Mouse (Mus musculus) heart, embryonic 12.5 days (tissue): ENCODE measurements around the gene Rubcn. TPM values are rescaled to one million over a fixed set of nuclear protein-coding genes. Genes with fewer than 3 reads are reported as not detected.
"Not testable (repeated sequence)": the region's sequence is repeated elsewhere in the genome, so short reads cannot be mapped to it uniquely, and the experiment has no call there.

Experiments
- ATAC-seq: fragments of 200-750 bp; cut with Nextera tagmentation; 2 replicates; pipeline ENCODE4 v1.8.0; 2017; ENCODE audit warnings: moderate TSS enrichment, moderate library complexity; ENCODE audit not compliant: insufficient number of reproducible peaks, low FRiP score
- H3K27ac ChIP-seq: fragments of 300-500 bp; sonication (generic); 2 replicates; pipeline ENCODE4 v1.5.1; 2016; ENCODE audit warnings: mild to moderate bottlenecking, moderate library complexity; ENCODE audit not compliant: poor library complexity, severe bottlenecking
- H3K27me3 ChIP-seq: fragments of 300-500 bp; sonication (generic); replicated peaks from 2 replicates; pipeline ENCODE4 v1.6.1; 2016; ENCODE audit warnings: mild to moderate bottlenecking, moderate library complexity
- H3K36me3 ChIP-seq: fragments of 300-500 bp; sonication (generic); 2 replicates; pipeline ENCODE4 v1.6.1; 2016; ENCODE audit warnings: mild to moderate bottlenecking, moderate library complexity
- H3K4me1 ChIP-seq: fragments of 300-500 bp; sonication (generic); replicated peaks from 2 replicates; pipeline ENCODE4 v1.6.1; 2016; ENCODE audit warnings: mild to moderate bottlenecking
- H3K4me2 ChIP-seq: fragments of 300-500 bp; sonication (generic); 2 replicates; pipeline ENCODE4 v1.6.1; 2016; ENCODE audit warnings: mild to moderate bottlenecking, moderate library complexity
- H3K4me3 ChIP-seq: fragments of 300-500 bp; sonication (generic); 2 replicates; pipeline ENCODE4 v1.5.1; 2016; ENCODE audit warnings: mild to moderate bottlenecking
- H3K9ac ChIP-seq: fragments of 300-500 bp; sonication (generic); 2 replicates; pipeline ENCODE4 v1.6.1; 2016; ENCODE audit warnings: mild to moderate bottlenecking, moderate library complexity
- H3K9me3 ChIP-seq: fragments of 300-500 bp; sonication (generic); replicated peaks from 2 replicates; pipeline ENCODE4 v1.6.1; 2016; ENCODE audit warnings: mild to moderate bottlenecking, moderate library complexity
- WGBS: fragments of 180-500 bp; shearing (Covaris S2); methylation state at CpG from one replicate; pipeline ENCODE4 v1.1.7; 2016; 5-methylcytosine and 5-hydroxymethylcytosine counted together
- polyA plus RNA-seq: library from polyadenylated mRNA; unstranded; fragments of >200 nt; fragmentation: Nextera tagmentation; extraction: Ambion mirVana; gene quantifications from 2 replicates; pipeline ENCODE4 v1.2.1, GENCODE M21; 2016

Rubcn gene
- polyA plus RNA-seq, 1 experiment from 2014 or later, result 30.9 TPM

DNA sequence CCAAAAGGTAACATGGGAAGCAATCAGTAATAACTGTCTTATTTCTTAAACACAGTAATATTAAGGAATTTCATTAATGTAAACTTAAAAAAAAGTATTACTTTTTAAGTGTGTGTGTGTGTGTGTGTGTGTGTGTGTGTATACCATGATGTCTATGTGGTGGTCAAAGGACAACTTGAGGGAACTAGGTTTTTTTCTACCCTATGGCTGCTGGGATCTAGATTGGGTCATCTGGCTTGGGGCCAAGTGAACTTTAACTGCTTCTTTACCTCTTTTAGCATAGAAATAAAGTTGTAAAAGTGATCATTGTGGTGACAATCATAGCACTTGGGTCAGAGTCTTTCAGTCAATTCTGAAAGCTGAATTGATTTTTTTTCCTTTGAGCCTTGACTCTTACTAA lies 18.6 kb upstream of the Rubcn start:
- Histone ChIP-seq H3K27ac (no peak overlapping the region), H3K36me3 (peaks cover 70% of the 10 kb centered on the region), H3K4me2 (no peak overlapping the region), H3K4me3 (no peak overlapping the region), H3K9ac (no peak overlapping the region), H3K9me3 (no peaks in the 10 kb centered on the region), H3K4me1 (no peaks in the 10 kb centered on the region), H3K27me3 (no peaks in the 10 kb centered on the region)
- ATAC-seq, result no peak

- H3K4me1 ChIP-seq, result no peaks in the 10 kb centered on the region
- H3K9ac ChIP-seq, result no peak overlapping the region
- WGBS, result 62% methylated on average over 2 of the region's 2 CpGs
- no peaks in the 10 kb centered on the region for H3K9me3 ChIP-seq
- ATAC-seq, result no peak
- H3K27ac ChIP-seq, result no peak overlapping the region
- no peaks in the 10 kb centered on the region for H3K27me3 ChIP-seq
- no peak overlapping the region for H3K4me3 ChIP-seq
- no peak overlapping the region for H3K4me2 ChIP-seq
- H3K36me3 ChIP-seq, result peaks cover 55% of the 10 kb centered on the region
Observed at GRCm38 (mm10) chr16:32889881-32890280, 12.3 kb upstream of the Rubcn start.

DNA sequence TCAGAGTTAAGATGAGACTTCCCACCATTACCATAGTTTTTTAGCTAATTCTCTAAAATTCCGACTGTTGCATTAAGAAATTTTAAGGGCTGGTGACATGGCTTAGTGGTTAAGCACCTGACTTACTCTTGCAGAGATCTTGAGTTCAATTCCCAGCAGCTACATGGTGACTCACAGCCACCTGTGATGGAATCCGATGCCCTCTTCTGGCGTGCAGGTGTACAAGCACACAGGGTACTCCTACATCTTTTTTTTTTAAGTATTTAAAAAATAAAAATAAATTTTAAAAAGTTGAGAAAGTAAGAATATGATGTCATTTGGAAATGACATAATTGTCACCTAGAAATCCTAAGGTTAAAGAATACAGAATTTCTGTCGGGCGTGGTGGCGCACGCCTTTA lies 10.4 kb upstream of the Rubcn start:
- WGBS, result 87% methylated on average over 7 of the region's 7 CpGs
- no peak for ATAC-seq
- peaks cover 41% of the 10 kb centered on the region for H3K36me3 ChIP-seq

DNA sequence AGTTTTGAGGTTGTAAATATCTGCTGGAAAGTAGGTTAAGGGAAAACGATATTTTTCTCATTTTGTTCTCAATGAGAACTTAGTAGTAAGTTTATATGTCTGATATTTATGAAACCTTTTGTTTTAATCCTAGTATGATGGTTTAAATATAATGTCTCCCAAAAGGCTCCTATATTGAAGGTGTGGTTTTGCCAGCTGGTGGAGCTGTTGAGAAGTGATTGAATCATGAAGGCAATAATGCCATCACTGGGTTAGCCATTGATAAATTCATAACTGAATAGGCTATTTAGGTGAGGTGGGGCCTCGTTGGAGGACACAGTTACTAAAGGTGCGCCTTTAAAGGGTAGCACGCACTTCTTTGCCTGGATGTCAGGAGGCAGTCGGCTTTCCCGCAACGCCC lies 4.0 kb upstream of the Rubcn start:
- no peak for ATAC-seq
- no peaks in the 10 kb centered on the region for H3K27me3 ChIP-seq
- no peak overlapping the region for H3K4me2 ChIP-seq
- peaks cover 9% of the 10 kb centered on the region for H3K36me3 ChIP-seq
- H3K4me1 ChIP-seq, result peaks cover 26% of the 10 kb centered on the region
- no peaks in the 10 kb centered on the region for H3K9me3 ChIP-seq
- 81% methylated on average over 7 of the region's 7 CpGs for WGBS
- no peak overlapping the region for H3K27ac ChIP-seq
- no peak overlapping the region for H3K4me3 ChIP-seq
- H3K9ac ChIP-seq, result no peak overlapping the region

More for the DNA sequence above, 10.4 kb upstream of the Rubcn start:
- no peaks in the 10 kb centered on the region for H3K4me1 ChIP-seq
- no peaks in the 10 kb centered on the region for H3K27me3 ChIP-seq
- no peak overlapping the region for H3K4me3 ChIP-seq
- H3K4me2 ChIP-seq, result no peak overlapping the region
- no peaks in the 10 kb centered on the region for H3K9me3 ChIP-seq
- H3K9ac ChIP-seq, result no peak overlapping the region
- no peak overlapping the region for H3K27ac ChIP-seq

DNA sequence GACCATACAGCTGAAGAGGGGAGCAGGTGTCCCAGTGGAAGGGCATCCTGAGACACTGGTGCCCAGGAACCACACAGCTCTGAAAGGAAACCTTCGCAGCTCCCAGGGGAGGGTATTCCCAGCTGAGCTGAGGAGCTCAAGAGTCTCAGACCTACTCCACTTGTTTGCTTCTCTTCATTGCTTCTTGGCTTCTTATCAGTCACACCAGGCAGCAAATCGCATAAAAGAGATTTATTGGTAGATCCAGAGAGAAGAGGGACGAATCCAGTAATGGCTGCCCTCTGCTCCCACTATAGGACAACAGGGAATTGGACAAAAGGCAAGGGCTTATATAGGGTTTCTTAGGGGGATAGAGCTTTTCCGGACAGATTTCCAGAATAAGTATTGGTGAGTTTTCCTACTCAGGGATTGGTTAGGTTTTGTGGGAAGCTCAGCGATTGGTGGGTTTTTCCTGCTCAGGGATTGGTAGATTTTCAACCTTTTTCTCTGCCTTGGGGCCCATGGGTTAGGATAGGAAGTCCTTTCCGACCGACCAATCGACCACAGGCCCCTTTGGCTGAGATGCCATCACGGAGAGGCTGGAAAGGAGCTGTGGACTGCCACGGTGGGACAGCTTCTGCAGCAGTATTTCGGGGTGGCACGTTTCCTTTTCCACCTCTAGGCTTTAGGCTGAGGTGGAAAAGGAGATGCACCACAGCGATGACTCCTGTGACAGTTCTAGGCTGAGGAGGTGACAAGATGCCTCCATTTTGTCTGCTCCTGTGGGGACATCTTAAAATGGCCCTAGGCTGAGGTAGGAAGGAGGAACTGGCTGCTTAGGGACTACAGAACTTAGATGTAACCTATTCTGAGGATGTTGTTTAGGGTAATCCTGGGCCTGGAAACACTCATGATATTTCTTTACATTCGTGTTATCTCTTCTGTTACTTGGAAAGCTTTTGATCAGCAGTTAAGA lies 1.7 kb upstream of the Rubcn start:
- Histone ChIP-seq H3K9ac (peak overlapping the region; percentile 64), H3K4me2 (peak overlapping the region; percentile 83), H3K27me3 (no peaks in the 10 kb centered on the region), H3K36me3 (peaks cover 2% of the 10 kb centered on the region; the same call in 1 of the 2 replicates), H3K27ac (peak overlapping the region; percentile 33; the same call in 1 of the 2 replicates), H3K4me3 (peak overlapping the region; percentile 100), H3K4me1 (peaks cover 26% of the 10 kb centered on the region), H3K9me3 (no peaks in the 10 kb centered on the region)
- WGBS, result 81% methylated on average over 14 of the region's 14 CpGs
- ATAC-seq, result no peak

- WGBS, result under 1% methylated on average over 34 of the region's 34 CpGs
- H3K9ac ChIP-seq, result peak overlapping the region; percentile 99
- no peak; the same call in 1 of the 2 replicates for ATAC-seq
Observed at GRCm38 (mm10) chr16:32878157-32878598, 612 bp upstream of the Rubcn start.

DNA sequence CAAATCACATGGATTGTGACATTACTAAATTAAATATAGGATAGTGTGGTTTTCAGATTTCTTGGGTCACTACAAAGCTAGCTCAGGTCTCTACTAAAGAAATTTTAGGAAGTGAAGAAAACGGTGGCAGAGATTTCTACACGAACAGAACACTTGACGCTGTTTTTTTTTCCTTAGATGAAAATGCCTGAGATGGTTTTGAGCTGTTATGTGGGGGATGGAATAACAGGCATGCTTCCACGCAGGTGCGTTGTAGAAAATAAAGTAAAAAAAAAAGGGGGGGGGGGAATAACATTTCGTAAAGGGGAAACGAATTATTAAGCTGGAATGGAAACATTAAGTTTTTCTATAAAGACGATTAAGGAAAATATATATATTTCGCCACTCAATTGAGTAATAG lies 735 bp downstream of the Rubcn start:
- no peak for ATAC-seq
- H3K27ac ChIP-seq, result no peak overlapping the region
- peak overlapping the region; percentile 99 for H3K9ac ChIP-seq
- WGBS, result 21% methylated on average over 9 of the region's 9 CpGs
- peaks cover 21% of the 10 kb centered on the region for H3K4me1 ChIP-seq
- H3K27me3 ChIP-seq, result no peaks in the 10 kb centered on the region
- peak overlapping the region; percentile 100 for H3K4me3 ChIP-seq
- H3K9me3 ChIP-seq, result no peaks in the 10 kb centered on the region
- peaks cover 2% of the 10 kb centered on the region; the same call in 1 of the 2 replicates for H3K36me3 ChIP-seq
- H3K4me2 ChIP-seq, result peak overlapping the region; percentile 83

More at GRCm38 (mm10) chr16:32878157-32878598, 612 bp upstream of the Rubcn start:
- Histone ChIP-seq H3K36me3 (peaks cover 2% of the 10 kb centered on the region; the same call in 1 of the 2 replicates), H3K4me2 (peak overlapping the region; percentile 83), H3K27ac (peak overlapping the region; percentile 91), H3K9me3 (no peaks in the 10 kb centered on the region), H3K27me3 (no peaks in the 10 kb centered on the region), H3K4me3 (peak overlapping the region; percentile 100), H3K4me1 (peaks cover 26% of the 10 kb centered on the region)

DNA sequence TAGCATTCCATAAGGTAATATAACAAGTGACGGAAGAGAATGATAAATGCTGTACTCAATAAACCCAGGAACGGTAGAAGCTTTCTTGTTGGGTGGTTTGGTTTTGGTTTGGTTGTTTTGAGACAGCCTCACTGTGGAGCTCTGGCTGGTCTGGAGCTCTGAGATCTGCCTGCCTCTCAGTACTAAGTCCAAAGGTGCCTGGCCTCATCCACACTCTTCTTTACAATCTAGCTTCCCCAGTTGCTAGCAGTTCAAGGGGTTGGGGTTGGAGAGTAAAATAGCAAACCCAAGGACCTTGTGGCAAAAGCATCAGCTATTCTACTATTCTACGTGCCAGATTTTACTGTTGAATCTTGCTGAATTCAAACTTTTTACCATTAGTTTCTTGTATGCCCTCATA lies 1.7 kb downstream of the Rubcn start:
- no peak overlapping the region for H3K4me3 ChIP-seq
- H3K4me1 ChIP-seq, result peaks cover 18% of the 10 kb centered on the region
- peaks cover 2% of the 10 kb centered on the region; the same call in 1 of the 2 replicates for H3K36me3 ChIP-seq
- 90% methylated on average over 3 of the region's 3 CpGs for WGBS
- ATAC-seq, result no peak
- no peak overlapping the region for H3K9ac ChIP-seq
- H3K9me3 ChIP-seq, result no peaks in the 10 kb centered on the region
- H3K4me2 ChIP-seq, result no peak overlapping the region
- no peaks in the 10 kb centered on the region for H3K27me3 ChIP-seq
- no peak overlapping the region for H3K27ac ChIP-seq

GRCm38 (mm10) chr16:32875281-32875680 lies 2.3 kb downstream of the Rubcn start:
- not testable (repeated sequence) for H3K9me3 ChIP-seq, H3K36me3 ChIP-seq, H3K4me3 ChIP-seq, ATAC-seq, H3K9ac ChIP-seq, H3K27me3 ChIP-seq, H3K27ac ChIP-seq, H3K4me2 ChIP-seq
- H3K4me1 ChIP-seq, result peaks cover 13% of the 10 kb centered on the region
- 65% methylated on average over 1 of the region's 1 CpGs for WGBS

- Histone ChIP-seq H3K4me3 (no peak overlapping the region), H3K9me3 (no peaks in the 10 kb centered on the region), H3K27me3 (no peaks in the 10 kb centered on the region), H3K36me3 (no peaks in the 10 kb centered on the region), H3K9ac (no peak overlapping the region), H3K4me2 (no peak overlapping the region), H3K27ac (no peak overlapping the region), H3K4me1 (peaks cover 7% of the 10 kb centered on the region)
- 61% methylated on average over 3 of the region's 3 CpGs for WGBS
- no peak for ATAC-seq
Observed at GRCm38 (mm10) chr16:32873366-32873765, 4.2 kb downstream of the Rubcn start.

DNA sequence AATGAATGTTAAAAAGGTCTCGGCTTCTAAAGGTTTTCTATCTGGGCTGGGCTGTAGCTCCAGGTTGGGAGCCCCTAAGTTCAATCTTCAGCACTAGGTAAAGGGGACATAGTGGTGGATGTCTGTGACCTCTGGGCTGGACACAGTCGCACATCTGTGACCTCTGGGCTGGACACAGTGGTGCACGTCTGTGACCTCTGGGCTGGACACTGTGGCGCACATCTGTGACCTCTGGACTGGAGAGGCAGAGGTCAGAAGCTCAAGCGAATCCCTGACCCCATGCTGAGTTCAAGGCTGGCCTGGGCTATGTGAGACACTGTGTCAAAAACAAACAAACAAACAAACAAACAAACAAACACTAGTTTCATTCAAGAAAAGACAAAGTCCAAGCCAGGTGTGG lies 7.3 kb downstream of the Rubcn start:
- Histone ChIP-seq H3K9me3 (no peaks in the 10 kb centered on the region), H3K36me3 (peaks cover 4% of the 10 kb centered on the region; the same call in 1 of the 2 replicates), H3K4me1 (peaks cover 26% of the 10 kb centered on the region), H3K4me3 (no peak overlapping the region), H3K27me3 (no peaks in the 10 kb centered on the region), H3K4me2 (no peak overlapping the region), H3K27ac (no peak overlapping the region), H3K9ac (no peak overlapping the region)
- WGBS, result 68% methylated on average over 5 of the region's 5 CpGs
- ATAC-seq, result no peak
